Mouse (Mus musculus) forebrain, embryonic 14.5 days (tissue): ENCODE measurements around the gene Pde4d. TPM values are rescaled to one million over a fixed set of nuclear protein-coding genes. Genes with fewer than 3 reads are reported as not detected.

ENCODE experiments used
- ATAC-seq: fragments of 200-750 bp; cut with Nextera tagmentation; 2 replicates; pipeline ENCODE4 v1.8.0; 2017; ENCODE audit warnings: mild to moderate bottlenecking, moderate library complexity
- DNase-seq: peaks from one replicate; pipeline ENCODE4 v3.0.0-alpha.2; 2015; ENCODE audit warnings: low spot score
- H3K27ac ChIP-seq: fragments of 300-500 bp; sonication (generic); 2 replicates; pipeline ENCODE4 v1.5.1; 2014; ENCODE audit warnings: low read depth, mild to moderate bottlenecking, control low read depth, low read length, moderate library complexity
- H3K27me3 ChIP-seq: fragments of 300-500 bp; sonication (generic); replicated peaks from 2 replicates; pipeline ENCODE4 v1.6.1; 2014; ENCODE audit warnings: low read length, control low read depth, mixed read lengths; ENCODE audit not compliant: control insufficient read depth, insufficient read depth
- H3K36me3 ChIP-seq: fragments of 300-500 bp; sonication (generic); 2 replicates; pipeline ENCODE4 v1.6.1; 2014; ENCODE audit warnings: low read length, control low read depth; ENCODE audit not compliant: control insufficient read depth, insufficient read depth
- H3K4me1 ChIP-seq: fragments of 300-500 bp; sonication (generic); 2 replicates; pipeline ENCODE4 v1.6.1; 2014; ENCODE audit warnings: antibody characterized with exemption, low read length, control low read depth; ENCODE audit not compliant: control insufficient read depth, insufficient read depth
- H3K4me2 ChIP-seq: fragments of 300-500 bp; sonication (generic); 2 replicates; pipeline ENCODE4 v1.6.1; 2014; ENCODE audit warnings: mild to moderate bottlenecking, control low read depth, low read length
- H3K4me3 ChIP-seq: fragments of 300-500 bp; sonication (generic); 2 replicates; pipeline ENCODE4 v1.5.1; 2014; ENCODE audit warnings: low read depth, low read length, control low read depth
- H3K9ac ChIP-seq: fragments of 300-500 bp; sonication (generic); 2 replicates; pipeline ENCODE4 v1.6.1; 2014; ENCODE audit warnings: mild to moderate bottlenecking, low read length, control low read depth, moderate library complexity
- H3K9me3 ChIP-seq: fragments of 300-500 bp; sonication (generic); replicated peaks from 2 replicates; pipeline ENCODE4 v1.6.1; 2016; ENCODE audit warnings: low read length, control low read depth, mixed read lengths; ENCODE audit not compliant: control insufficient read depth
- WGBS: fragments of 180-500 bp; shearing (Covaris S2); extraction: QIAGEN DNeasy Blood & Tissue Kit; methylation state at CpG from one replicate; pipeline ENCODE4 v1.1.7; 2014; 5-methylcytosine and 5-hydroxymethylcytosine counted together
- polyA plus RNA-seq: library from polyadenylated mRNA; unstranded; fragments of >200 nt; fragmentation: Nextera tagmentation; extraction: Ambion mirVana; gene quantifications from 2 replicates; pipeline ENCODE4 v1.2.1, GENCODE M21; 2014

The Pde4d gene
- polyA plus RNA-seq, 1 experiment from 2014 or later: 13.7 TPM

DNA sequence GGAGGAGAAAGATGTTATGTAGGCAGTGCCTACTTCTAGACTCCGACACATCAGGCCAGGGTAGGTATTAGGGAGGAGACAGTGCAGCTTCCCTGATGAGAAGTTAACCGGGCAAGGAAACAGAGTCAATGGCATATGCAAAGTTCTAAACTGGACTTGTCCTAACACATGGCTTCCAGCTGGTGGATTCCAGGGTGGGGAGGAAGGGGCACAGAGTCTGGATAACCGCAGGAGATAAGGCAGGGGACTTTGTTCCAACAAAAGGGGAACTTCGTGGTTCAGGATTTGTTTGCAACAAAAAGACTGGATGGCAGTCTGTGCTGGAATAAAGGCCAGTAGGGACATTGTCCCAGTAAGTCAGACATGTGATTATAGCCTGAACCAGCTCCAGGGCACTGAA lies 1042.1 kb downstream of the Pde4d start:
- no peak overlapping the region for H3K9ac ChIP-seq
- no peak overlapping the region for H3K27ac ChIP-seq
- no peak overlapping the region for H3K4me3 ChIP-seq
- no peaks in the 10 kb centered on the region for H3K27me3 ChIP-seq
- DNase-seq (no peak), ATAC-seq (no peak)
- no peaks in the 10 kb centered on the region for H3K9me3 ChIP-seq
- WGBS: 53% methylated on average over 4 of the region's 4 CpGs
- no peaks in the 10 kb centered on the region for H3K36me3 ChIP-seq
- H3K4me1 ChIP-seq: peaks cover 10% of the 10 kb centered on the region; the same call in 1 of the 2 replicates
- H3K4me2 ChIP-seq: no peak overlapping the region

DNA sequence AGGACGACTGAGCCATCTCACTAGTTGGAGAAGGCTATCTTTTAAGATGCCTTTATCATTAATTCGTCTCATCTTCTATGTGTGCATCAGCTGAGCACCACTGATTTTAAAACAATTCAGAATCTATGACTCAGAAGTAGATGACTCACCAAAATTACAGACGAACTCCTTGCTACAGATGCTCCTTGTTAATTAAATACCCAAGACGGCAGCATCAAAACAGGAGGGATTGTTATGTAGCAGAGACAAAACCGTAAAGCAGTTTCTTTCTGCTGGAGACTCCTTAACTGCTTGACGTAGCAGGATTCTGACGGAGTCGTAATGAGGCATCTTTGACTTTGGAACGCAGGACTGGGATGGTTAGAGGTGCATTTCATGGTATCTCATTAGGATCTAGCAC lies 1050.6 kb downstream of the Pde4d start:
- H3K4me1 ChIP-seq: no peaks in the 10 kb centered on the region

DNA sequence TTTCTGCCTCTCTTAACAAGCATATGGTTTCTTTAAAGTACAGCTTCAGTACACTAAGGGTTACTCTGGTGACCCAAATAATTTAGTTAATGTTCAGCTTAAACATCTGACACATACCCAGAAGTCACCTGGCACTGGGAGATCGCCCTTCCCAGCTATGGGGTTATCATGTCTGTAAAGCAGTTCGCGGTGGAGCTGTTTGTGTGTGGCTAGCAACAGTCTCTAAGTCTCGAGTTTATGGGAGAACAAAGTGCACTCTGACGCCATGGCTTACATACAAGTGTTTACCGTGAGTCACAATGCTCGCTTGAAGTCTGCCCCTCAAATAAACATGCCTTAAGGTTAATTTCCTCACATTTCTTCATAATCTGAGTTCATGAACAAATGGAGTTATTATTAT lies 1053.0 kb downstream of the Pde4d start:
- H3K27me3 ChIP-seq: no peaks in the 10 kb centered on the region
- H3K4me2 ChIP-seq: no peak overlapping the region
- WGBS: 87% methylated on average over 7 of the region's 7 CpGs

More for the DNA sequence above, 1050.6 kb downstream of the Pde4d start:
- 80% methylated on average over 9 of the region's 9 CpGs for WGBS
- Histone ChIP-seq H3K27ac (no peak overlapping the region), H3K9ac (no peak overlapping the region), H3K4me3 (no peak overlapping the region), H3K27me3 (no peaks in the 10 kb centered on the region), H3K4me2 (no peak overlapping the region), H3K36me3 (no peaks in the 10 kb centered on the region), H3K9me3 (no peaks in the 10 kb centered on the region)
- ATAC-seq (no peak), DNase-seq (no peak)

DNA sequence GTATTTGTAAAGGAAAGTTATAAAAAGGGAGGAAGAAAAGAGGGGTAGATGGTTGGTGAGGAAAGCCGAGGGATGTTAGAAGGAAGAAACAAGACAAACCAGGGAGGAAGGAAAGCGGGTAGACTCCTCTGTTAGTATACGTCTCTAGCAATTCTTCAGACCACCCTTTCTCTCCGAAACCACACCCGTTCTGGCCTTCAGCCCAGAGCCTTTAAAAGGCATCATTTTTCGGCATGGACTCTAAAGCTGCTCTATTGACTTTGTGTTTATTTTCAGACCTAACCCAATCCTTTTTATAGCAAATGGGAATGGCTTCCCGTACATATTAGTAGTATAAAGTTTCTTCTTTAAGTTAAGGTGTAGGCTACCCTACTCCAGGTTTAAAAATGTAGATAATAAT lies 1057.0 kb downstream of the Pde4d start:
- ATAC-seq: no peak
- WGBS: 75% methylated on average over 7 of the region's 7 CpGs
- no peak overlapping the region for H3K4me2 ChIP-seq

More for the DNA sequence above, 1053.0 kb downstream of the Pde4d start:
- DNase-seq: no peak
- H3K36me3 ChIP-seq: no peaks in the 10 kb centered on the region
- no peak for ATAC-seq
- no peak overlapping the region for H3K4me3 ChIP-seq
- no peak overlapping the region for H3K9ac ChIP-seq
- no peaks in the 10 kb centered on the region for H3K9me3 ChIP-seq
- H3K4me1 ChIP-seq: no peaks in the 10 kb centered on the region
- H3K27ac ChIP-seq: no peak overlapping the region

DNA sequence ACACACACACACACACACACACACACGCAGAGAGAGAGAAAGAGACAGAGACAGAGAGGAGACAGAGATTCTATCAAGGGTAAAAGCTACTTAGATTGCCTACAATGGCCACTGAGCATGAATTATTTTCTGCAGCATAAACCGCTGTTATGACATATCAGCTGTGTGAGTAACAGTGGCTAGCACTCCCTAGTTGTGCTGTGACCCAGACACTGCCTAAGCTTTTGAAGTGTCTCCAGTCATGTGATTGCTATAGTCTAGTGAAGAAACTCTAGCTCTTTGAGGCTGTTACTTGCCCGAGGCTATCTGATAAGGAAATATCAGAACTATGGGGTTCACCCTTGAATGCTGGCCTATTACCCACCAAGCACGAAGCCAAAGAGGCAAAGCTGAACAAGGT lies 1058.7 kb downstream of the Pde4d start:
- 91% methylated on average over 4 of the region's 4 CpGs for WGBS
- Histone ChIP-seq H3K9ac (no peak overlapping the region), H3K4me1 (no peaks in the 10 kb centered on the region), H3K36me3 (no peaks in the 10 kb centered on the region), H3K27ac (no peak overlapping the region), H3K4me2 (no peak overlapping the region), H3K9me3 (no peaks in the 10 kb centered on the region), H3K4me3 (no peak overlapping the region), H3K27me3 (no peaks in the 10 kb centered on the region)
- DNase-seq (no peak), ATAC-seq (no peak)

More for the DNA sequence above, 1057.0 kb downstream of the Pde4d start:
- Histone ChIP-seq H3K9ac (no peak overlapping the region), H3K9me3 (no peaks in the 10 kb centered on the region), H3K27ac (no peak overlapping the region), H3K27me3 (no peaks in the 10 kb centered on the region), H3K4me1 (no peaks in the 10 kb centered on the region), H3K4me3 (no peak overlapping the region), H3K36me3 (no peaks in the 10 kb centered on the region)
- no peak for DNase-seq

DNA sequence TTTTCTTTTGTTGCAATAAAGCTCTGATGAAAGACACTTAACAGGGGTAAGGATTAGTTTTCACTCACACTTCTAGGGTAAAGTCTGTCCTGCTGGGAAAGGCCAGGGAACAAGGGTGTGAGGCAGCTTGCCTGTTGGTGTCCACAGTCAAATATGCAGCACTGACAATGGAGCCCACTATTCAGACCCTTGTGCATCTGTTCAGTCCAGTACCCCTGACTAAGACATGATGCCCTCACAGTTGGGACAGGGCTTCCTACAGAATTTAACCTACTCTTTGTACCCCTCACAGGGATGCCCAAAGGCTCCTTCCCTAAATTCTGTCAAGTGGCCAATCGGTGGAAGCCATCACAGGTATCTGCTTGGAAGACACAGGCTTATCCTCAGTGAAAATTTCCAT lies 1068.4 kb downstream of the Pde4d start:
- Histone ChIP-seq H3K27me3 (no peaks in the 10 kb centered on the region), H3K9ac (no peak overlapping the region), H3K4me2 (no peak overlapping the region), H3K4me3 (no peak overlapping the region), H3K27ac (no peak overlapping the region), H3K36me3 (no peaks in the 10 kb centered on the region), H3K4me1 (no peaks in the 10 kb centered on the region), H3K9me3 (no peaks in the 10 kb centered on the region)
- ATAC-seq: no peak
- no peak for DNase-seq
- 95% methylated on average over 1 of the region's 1 CpGs for WGBS

DNA sequence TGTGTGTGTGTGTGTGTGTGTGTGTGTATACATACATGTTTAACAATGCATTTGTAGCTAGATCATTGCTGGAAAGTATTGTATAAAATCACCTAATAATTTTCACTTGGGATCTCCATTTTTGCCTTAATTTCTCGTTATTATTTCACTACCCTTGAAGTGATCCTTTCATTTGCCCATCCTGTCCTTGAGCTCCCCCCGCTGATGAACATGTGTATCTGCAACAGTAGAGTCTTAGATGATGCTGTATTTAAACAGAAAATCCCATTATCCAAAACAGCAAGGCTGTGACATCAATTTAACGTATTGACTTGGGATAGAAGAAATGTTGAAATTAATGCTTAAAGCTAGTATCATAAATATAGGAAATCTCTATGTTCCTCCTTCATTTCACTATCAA lies 1069.7 kb downstream of the Pde4d start:
- ATAC-seq: peak; percentile 32; the same call in 1 of the 2 replicates
- 36% methylated on average over 3 of the region's 3 CpGs for WGBS

DNA sequence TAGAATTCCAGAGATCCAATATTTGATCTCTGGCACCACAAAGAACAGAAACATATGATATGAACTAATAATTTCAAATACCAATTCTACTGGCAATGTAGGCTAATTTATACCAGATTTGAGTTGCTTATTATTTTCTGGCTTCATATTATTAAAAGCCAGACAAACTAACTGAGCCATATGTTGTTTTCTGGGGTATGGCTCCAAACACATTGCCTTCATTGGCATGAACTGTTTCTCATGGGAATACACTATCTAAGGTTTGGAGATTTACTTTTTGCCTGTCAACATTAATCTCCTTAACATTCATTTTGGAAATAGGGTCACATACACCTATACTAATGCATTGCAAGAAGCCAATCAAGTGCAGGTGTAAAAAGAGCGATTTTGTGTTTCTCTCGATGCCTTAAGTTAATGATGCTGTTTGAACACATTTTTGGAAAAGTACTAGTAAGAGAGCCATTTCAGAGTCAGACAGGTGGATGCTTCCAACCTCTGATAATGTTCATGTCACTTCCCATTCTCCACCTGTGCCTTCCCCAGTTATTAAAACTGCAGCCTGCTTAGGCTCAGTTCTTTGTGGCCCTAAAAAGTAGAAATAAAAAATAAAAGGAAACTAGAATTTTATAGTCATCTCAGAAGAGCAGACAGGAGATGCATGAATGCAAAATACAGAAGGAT lies 1070.4 kb downstream of the Pde4d start:
- Histone ChIP-seq H3K4me2 (no peak overlapping the region), H3K27ac (no peak overlapping the region), H3K36me3 (no peaks in the 10 kb centered on the region), H3K4me3 (no peak overlapping the region), H3K9ac (no peak overlapping the region), H3K27me3 (no peaks in the 10 kb centered on the region), H3K4me1 (no peaks in the 10 kb centered on the region), H3K9me3 (no peaks in the 10 kb centered on the region)
- ATAC-seq (peak; percentile 46; the same call in 1 of the 2 replicates), DNase-seq (peak; percentile 53)
- 94% methylated on average over 2 of the region's 2 CpGs for WGBS

More for the DNA sequence above, 1069.7 kb downstream of the Pde4d start:
- H3K27ac ChIP-seq: no peak overlapping the region
- H3K4me2 ChIP-seq: no peak overlapping the region
- H3K9ac ChIP-seq: no peak overlapping the region
- no peaks in the 10 kb centered on the region for H3K9me3 ChIP-seq
- no peak overlapping the region for H3K4me3 ChIP-seq
- DNase-seq: peak; percentile 38
- no peaks in the 10 kb centered on the region for H3K4me1 ChIP-seq
- no peaks in the 10 kb centered on the region for H3K36me3 ChIP-seq
- no peaks in the 10 kb centered on the region for H3K27me3 ChIP-seq

DNA sequence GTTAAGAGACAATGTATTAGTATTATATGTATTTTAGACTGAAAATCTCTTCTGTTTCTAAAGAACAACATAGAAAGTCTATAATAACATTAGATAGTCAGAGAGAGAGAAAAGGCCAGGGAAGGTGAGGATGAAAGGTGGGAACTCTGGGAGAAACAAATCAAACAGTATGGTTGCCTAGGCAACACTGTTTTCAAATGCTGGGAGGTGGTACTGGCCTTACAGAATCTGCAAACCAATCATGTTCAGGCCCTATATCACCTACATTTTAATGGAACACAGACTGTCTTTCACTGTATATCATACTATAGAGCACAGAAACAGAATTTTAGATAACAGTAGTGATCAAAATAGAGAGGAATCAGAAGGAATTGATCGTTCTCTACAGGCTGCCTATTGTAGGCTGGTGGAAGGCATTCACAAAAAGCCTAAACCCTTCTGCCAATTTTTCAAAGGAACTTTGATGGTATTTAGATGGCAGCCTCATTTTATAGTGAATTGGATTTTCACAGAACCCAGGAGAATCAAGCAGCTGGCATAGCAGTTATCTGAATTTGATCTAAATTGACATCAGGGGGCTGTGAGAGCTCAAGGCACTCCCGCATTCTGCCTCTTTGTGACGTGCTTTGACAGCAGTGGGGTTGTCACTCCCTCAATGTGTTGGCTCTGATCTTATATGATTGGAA lies 1084.2 kb downstream of the Pde4d start:
- Histone ChIP-seq H3K9me3 (no peaks in the 10 kb centered on the region), H3K4me2 (no peak overlapping the region), H3K27ac (peak overlapping the region; percentile 65), H3K4me3 (no peak overlapping the region), H3K36me3 (no peaks in the 10 kb centered on the region), H3K27me3 (no peaks in the 10 kb centered on the region), H3K9ac (no peak overlapping the region), H3K4me1 (0 out of 2 replicates have a peak, but pooled peaks cover 3% of the 10 kb centered on the region)
- WGBS: 42% methylated on average over 3 of the region's 3 CpGs
- peak; percentile 84 for ATAC-seq
- DNase-seq: peak; percentile 77
